In the genomic region with DNA sequence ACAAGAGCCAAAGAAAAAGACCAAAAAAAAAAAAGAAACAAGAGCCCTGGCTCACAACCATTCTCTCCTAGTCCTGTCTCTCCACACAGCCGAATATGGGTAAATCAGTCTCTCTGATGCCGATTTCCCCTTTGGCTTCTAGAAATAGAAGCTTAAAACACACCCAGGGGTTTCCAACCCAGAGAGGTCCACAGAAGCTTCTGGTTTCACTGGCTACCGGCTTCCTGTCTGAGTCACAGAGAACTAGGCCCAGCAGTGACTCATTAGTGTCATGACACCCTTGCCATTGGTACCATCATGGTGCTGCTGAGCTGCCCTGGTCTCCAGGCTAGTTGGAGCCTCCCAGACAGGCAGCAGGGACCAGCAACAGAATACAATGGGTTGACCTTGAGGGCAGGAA, we compare ENCODE assay signal across 8 mouse cellular contexts. TPM values are rescaled to one million over a fixed set of nuclear protein-coding genes. Genes with fewer than 3 reads are reported as not detected.
A peak's percentile ranks its signal among the peaks of the same experiment; 100 is the strongest.
DNase-seq lines count a peak whose midpoint lies in the region; ATAC-seq lines count a peak whose summit lies in the region.

No protein-coding gene starts in this region.

- H3K36me3 ChIP-seq in heart, embryonic 13.5 days: no peaks in the 10 kb centered on the region
- H3K36me3 ChIP-seq in macrophage (ENCODE audit: inconsistent target): no peaks in the 10 kb centered on the region
- H3K36me3 ChIP-seq in forebrain, embryonic 14.5 days (ENCODE audit: control insufficient read depth, insufficient read depth, low read length): no peaks in the 10 kb centered on the region

- peak; percentile 98 for DNase-seq in heart, adult 11 months
- no peak for DNase-seq in heart, postnatal 4 days
- peak; percentile 61 for DNase-seq in CD4-positive, CD25-positive, alpha-beta regulatory T cell, adult 2 months (ENCODE audit: low read depth, low spot score)
- DNase-seq in embryo, embryonic 11 days: no peak
- DNase-seq in neural tube, embryonic 10.5 days (ENCODE audit: extremely low spot score, low spot score): no peak
- DNase-seq in forebrain, embryonic 14.5 days (ENCODE audit: low spot score): no peak

- peak overlapping the region; percentile 21; the same call in 1 of the 2 replicates for H3K9ac ChIP-seq in heart, embryonic 13.5 days
- H3K9ac ChIP-seq in forebrain, embryonic 14.5 days (ENCODE audit: low read length): no peak overlapping the region

- no peaks in the 10 kb centered on the region for H3K27me3 ChIP-seq in heart, embryonic 13.5 days (replicated peaks)
- no peaks in the 10 kb centered on the region for H3K27me3 ChIP-seq in forebrain, embryonic 14.5 days (replicated peaks; ENCODE audit: control insufficient read depth, insufficient read depth, low read length)

- no peak for ATAC-seq in heart, embryonic 13.5 days (ENCODE audit: extremely low read depth, insufficient number of reproducible peaks, low FRiP score, low TSS enrichment)
- ATAC-seq in forebrain, embryonic 14.5 days: no peak

- H3K4me3 ChIP-seq in heart, embryonic 13.5 days: no peak overlapping the region
- no peak overlapping the region for H3K4me3 ChIP-seq in macrophage (ENCODE audit: inconsistent target)
- H3K4me3 ChIP-seq in forebrain, embryonic 14.5 days (ENCODE audit: low read depth, low read length): no peak overlapping the region

- H3K4me1 ChIP-seq in heart, embryonic 13.5 days: peaks cover 25% of the 10 kb centered on the region
- no peaks in the 10 kb centered on the region for H3K4me1 ChIP-seq in forebrain, embryonic 14.5 days (ENCODE audit: control insufficient read depth, insufficient read depth, low read length)

- 49% methylated on average over 3 of the region's 3 CpGs for WGBS in heart, embryonic 13.5 days
- WGBS in macrophage (ENCODE audit: missing documents): 0% methylated on average over 3 of the region's 3 CpGs
- WGBS in forebrain, embryonic 14.5 days: 89% methylated on average over 3 of the region's 3 CpGs

- no peaks in the 10 kb centered on the region for H3K9me3 ChIP-seq in heart, embryonic 13.5 days
- H3K9me3 ChIP-seq in forebrain, embryonic 14.5 days (replicated peaks; ENCODE audit: control insufficient read depth, low read length): no peaks in the 10 kb centered on the region

- H3K27ac ChIP-seq in heart, embryonic 13.5 days (replicated peaks): peak overlapping the region; percentile 57; the same call in 1 of the 2 replicates
- peak overlapping the region; percentile 98 for H3K27ac ChIP-seq in macrophage
- H3K27ac ChIP-seq in forebrain, embryonic 14.5 days (ENCODE audit: low read depth, low read length): no peak overlapping the region

- H3K79me2 ChIP-seq in macrophage (ENCODE audit: inconsistent target): no peaks in the 10 kb centered on the region

- H3K4me2 ChIP-seq in heart, embryonic 13.5 days: no peak overlapping the region
- no peak overlapping the region for H3K4me2 ChIP-seq in forebrain, embryonic 14.5 days (ENCODE audit: low read length)

RNA-seq across cellular contexts. Expression of a gene that starts 35.4 kb away (rescaled TPM):
- total RNA-seq in heart, postnatal 4 days (2021): 100 to 1,000 TPM; 137 to 138 TPM
- 25.9 and 26.7 TPM in 2 replicates for polyA plus RNA-seq in heart, embryonic 13.5 days (2015; fragmentation: Nextera tagmentation; extraction: Ambion mirVana)
- 100 to 1,000 TPM; 306 to 843 (median 604) TPM for total RNA-seq in macrophage (2018; cell fraction: chromatin; rRNA removed)
- 100 to 1,000 TPM; 117 to 200 (median 160) TPM for total RNA-seq in macrophage (2018; cell fraction: cytosol; rRNA removed)
- total RNA-seq in macrophage (2018; cell fraction: nucleus; rRNA removed): 100 to 1,000 TPM; 284 to 524 (median 451) TPM
- 115 to 137 TPM (median 119 TPM) in 3 replicates for polyA plus RNA-seq in macrophage (2018)
- 38.0 and 38.5 TPM in 2 replicates for polyA plus RNA-seq in forebrain, embryonic 14.5 days (2014; fragmentation: Nextera tagmentation; extraction: Ambion mirVana)

Comparison
In these comparisons a context has a peak if more than half of its experiments do, and no peak if none do; other contexts are left out.
1. DNase-seq: peak in heart, adult 11 months (single experiment) and CD4-positive, CD25-positive, alpha-beta regulatory T cell, adult 2 months (single experiment); none in heart, postnatal 4 days (single experiment), embryo, embryonic 11 days (single experiment), neural tube, embryonic 10.5 days (single experiment) and forebrain, embryonic 14.5 days (single experiment).